Mouse (Mus musculus): ENCODE results near the gene Zfp870. TPM values are rescaled to one million over a fixed set of nuclear protein-coding genes. Genes with fewer than 3 reads are reported as not detected.

Gene Zfp870
- polyA plus RNA-seq, 1 experiment, result 0.99 TPM

GRCm38 (mm10) chr17:32880320-32881218 lies 10.9 kb downstream of the Zfp870 start:
- Histone ChIP-seq H3K36me3 (ENCODE audit: control insufficient read depth, insufficient read depth) (peaks cover 6% of the 10 kb centered on the region), H3ac (ENCODE audit: control insufficient read depth, insufficient read length, low read depth) (no peak overlapping the region), H3K27me3 (ENCODE audit: control insufficient read depth, insufficient read depth, insufficient read length) (peaks cover 7% of the 10 kb centered on the region), H3K4me3 (ENCODE audit: insufficient read depth, poor library complexity, severe bottlenecking) (no peak overlapping the region), H3K79me2 (ENCODE audit: control insufficient read depth, insufficient read depth) (no peaks in the 10 kb centered on the region), H3K79me3 (ENCODE audit: low read depth) (no peaks in the 10 kb centered on the region)
- no peak for TF ChIP-seq MYOG (IDR thresholded peaks at IDR 0.05; ENCODE audit: control insufficient read depth, extremely low read depth, insufficient read length)

GRCm38 (mm10) chr17:32878773-32879172 lies 12.7 kb downstream of the Zfp870 start:
- Histone ChIP-seq H3ac (ENCODE audit: control insufficient read depth, insufficient read length, low read depth) (no peak overlapping the region), H3K79me3 (ENCODE audit: low read depth) (no peaks in the 10 kb centered on the region), H3K36me3 (ENCODE audit: control insufficient read depth, insufficient read depth) (peaks cover 6% of the 10 kb centered on the region), H3K79me2 (ENCODE audit: control insufficient read depth, insufficient read depth) (no peaks in the 10 kb centered on the region), H3K27me3 (ENCODE audit: control insufficient read depth, insufficient read depth, insufficient read length) (peaks cover 7% of the 10 kb centered on the region), H3K4me3 (ENCODE audit: insufficient read depth, poor library complexity, severe bottlenecking) (no peak overlapping the region)
- TF ChIP-seq CEBPB (IDR thresholded peaks at IDR 0.05; ENCODE audit: low read depth) (no peak), USF1 (IDR thresholded peaks at IDR 0.05; ENCODE audit: low read depth) (no peak), MYOD1 (IDR thresholded peaks at IDR 0.05; ENCODE audit: control insufficient read depth, insufficient read length, low read depth) (no peak), MYOG (IDR thresholded peaks at IDR 0.05; ENCODE audit: control insufficient read depth, extremely low read depth, insufficient read length) (no peak), MAX (IDR thresholded peaks at IDR 0.05) (no peak), CTCF (IDR thresholded peaks at IDR 0.05; ENCODE audit: control insufficient read depth, insufficient read depth, insufficient read length) (no peak), FOSL1 (IDR thresholded peaks at IDR 0.05; ENCODE audit: insufficient read depth, low read length, poor library complexity, severe bottlenecking) (no peak)

GRCm38 (mm10) chr17:32877471-32878171 lies 13.8 kb downstream of the Zfp870 start:
- no peak overlapping the region for H3ac ChIP-seq (ENCODE audit: control insufficient read depth, insufficient read length, low read depth)
- no peaks in the 10 kb centered on the region for H3K79me3 ChIP-seq (ENCODE audit: low read depth)
- no peak overlapping the region for H3K4me3 ChIP-seq (ENCODE audit: insufficient read depth, poor library complexity, severe bottlenecking)
- H3K36me3 ChIP-seq (ENCODE audit: control insufficient read depth, insufficient read depth), result no peaks in the 10 kb centered on the region
- H3K27me3 ChIP-seq (ENCODE audit: control insufficient read depth, insufficient read depth, insufficient read length), result peaks cover 7% of the 10 kb centered on the region
- H3K79me2 ChIP-seq (ENCODE audit: control insufficient read depth, insufficient read depth), result no peaks in the 10 kb centered on the region
- TF ChIP-seq MYOD1 (IDR thresholded peaks at IDR 0.05; ENCODE audit: control insufficient read depth, insufficient read length, low read depth) (no peak), CEBPB (IDR thresholded peaks at IDR 0.05; ENCODE audit: low read depth) (no peak), USF1 (IDR thresholded peaks at IDR 0.05; ENCODE audit: low read depth) (no peak), CTCF (IDR thresholded peaks at IDR 0.05; ENCODE audit: control insufficient read depth, insufficient read depth, insufficient read length) (no peak), MYOG (IDR thresholded peaks at IDR 0.05; ENCODE audit: control insufficient read depth, extremely low read depth, insufficient read length) (no peak)

- Histone ChIP-seq H3ac (ENCODE audit: control insufficient read depth, insufficient read length, low read depth) (no peak overlapping the region), H3K4me3 (ENCODE audit: insufficient read depth, poor library complexity, severe bottlenecking) (no peak overlapping the region)
- TF ChIP-seq CTCF (IDR thresholded peaks at IDR 0.05; ENCODE audit: control insufficient read depth, insufficient read depth, insufficient read length), result no peak
- no peak for TF ChIP-seq FOSL1 (IDR thresholded peaks at IDR 0.05; ENCODE audit: insufficient read depth, low read length, poor library complexity, severe bottlenecking)
- no peak for TF ChIP-seq MYOG (IDR thresholded peaks at IDR 0.05; ENCODE audit: control insufficient read depth, extremely low read depth, insufficient read length)
- TF ChIP-seq MAX (IDR thresholded peaks at IDR 0.05), result no peak
- no peak for TF ChIP-seq MYOD1 (IDR thresholded peaks at IDR 0.05; ENCODE audit: control insufficient read depth, insufficient read length, low read depth)
- TF ChIP-seq USF1 (IDR thresholded peaks at IDR 0.05; ENCODE audit: low read depth), result no peak
- TF ChIP-seq CEBPB (IDR thresholded peaks at IDR 0.05; ENCODE audit: low read depth), result no peak
These were observed 18.7 kb downstream of the Zfp870 start for GRCm38 (mm10) chr17:32872696-32873095.

GRCm38 (mm10) chr17:32872091-32872490 lies 19.4 kb downstream of the Zfp870 start:
- no peaks in the 10 kb centered on the region for H3K27me3 ChIP-seq (ENCODE audit: control insufficient read depth, insufficient read depth, insufficient read length)
- no peaks in the 10 kb centered on the region for H3K79me3 ChIP-seq (ENCODE audit: low read depth)
- no peak overlapping the region for H3K4me3 ChIP-seq (ENCODE audit: insufficient read depth, poor library complexity, severe bottlenecking)
- H3ac ChIP-seq (ENCODE audit: control insufficient read depth, insufficient read length, low read depth), result no peak overlapping the region
- TF ChIP-seq USF1 (IDR thresholded peaks at IDR 0.05; ENCODE audit: low read depth) (no peak), FOSL1 (IDR thresholded peaks at IDR 0.05; ENCODE audit: insufficient read depth, low read length, poor library complexity, severe bottlenecking) (no peak), CEBPB (IDR thresholded peaks at IDR 0.05; ENCODE audit: low read depth) (no peak), MAX (IDR thresholded peaks at IDR 0.05) (no peak), MYOG (IDR thresholded peaks at IDR 0.05; ENCODE audit: control insufficient read depth, extremely low read depth, insufficient read length) (no peak), CTCF (IDR thresholded peaks at IDR 0.05; ENCODE audit: control insufficient read depth, insufficient read depth, insufficient read length) (no peak), MYOD1 (IDR thresholded peaks at IDR 0.05; ENCODE audit: control insufficient read depth, insufficient read length, low read depth) (no peak)
- H3K79me2 ChIP-seq (ENCODE audit: control insufficient read depth, insufficient read depth), result no peaks in the 10 kb centered on the region
- no peaks in the 10 kb centered on the region for H3K36me3 ChIP-seq (ENCODE audit: control insufficient read depth, insufficient read depth)

More at GRCm38 (mm10) chr17:32872696-32873095, 18.7 kb downstream of the Zfp870 start:
- Histone ChIP-seq H3K36me3 (ENCODE audit: control insufficient read depth, insufficient read depth) (no peaks in the 10 kb centered on the region), H3K79me2 (ENCODE audit: control insufficient read depth, insufficient read depth) (no peaks in the 10 kb centered on the region), H3K79me3 (ENCODE audit: low read depth) (no peaks in the 10 kb centered on the region), H3K27me3 (ENCODE audit: control insufficient read depth, insufficient read depth, insufficient read length) (peaks cover 5% of the 10 kb centered on the region)
